Mouse (Mus musculus) liver, embryonic 15.5 days (tissue): ENCODE data around the gene Ctc1. TPM values are rescaled to one million over a fixed set of nuclear protein-coding genes. Genes with fewer than 3 reads are reported as not detected.

Experiments
- ATAC-seq: fragments of 200-750 bp; cut with Nextera tagmentation; 2 replicates; pipeline ENCODE4 v1.8.0; 2017; ENCODE audit warnings: moderate number of reproducible peaks, mild to moderate bottlenecking, moderate library complexity; ENCODE audit not compliant: insufficient read depth
- H3K27ac ChIP-seq: fragments of 300-500 bp; sonication (generic); replicated peaks from 2 replicates; pipeline ENCODE4 v1.5.1; 2015; ENCODE audit warnings: mild to moderate bottlenecking, inconsistent platforms
- H3K27me3 ChIP-seq: fragments of 300-500 bp; sonication (generic); 2 replicates; pipeline ENCODE4 v1.6.1; 2015; ENCODE audit warnings: mild to moderate bottlenecking, inconsistent platforms
- H3K36me3 ChIP-seq: fragments of 300-500 bp; sonication (generic); replicated peaks from 2 replicates; pipeline ENCODE4 v1.6.1; 2015; ENCODE audit warnings: moderate library complexity, mild to moderate bottlenecking, inconsistent platforms
- H3K4me1 ChIP-seq: fragments of 300-500 bp; sonication (generic); replicated peaks from 2 replicates; pipeline ENCODE4 v1.6.1; 2015; ENCODE audit warnings: inconsistent platforms
- H3K4me2 ChIP-seq: fragments of 300-500 bp; sonication (generic); 2 replicates; pipeline ENCODE4 v1.6.1; 2015; ENCODE audit warnings: moderate library complexity, mild to moderate bottlenecking, inconsistent platforms
- H3K4me3 ChIP-seq: fragments of 300-500 bp; sonication (generic); replicated peaks from 2 replicates; pipeline ENCODE4 v1.5.1; 2015; ENCODE audit warnings: mild to moderate bottlenecking, inconsistent platforms
- H3K9ac ChIP-seq: fragments of 300-500 bp; sonication (generic); 2 replicates; pipeline ENCODE4 v1.6.1; 2015; ENCODE audit warnings: moderate library complexity, mild to moderate bottlenecking, inconsistent platforms
- H3K9me3 ChIP-seq: fragments of 300-500 bp; sonication (generic); replicated peaks from 2 replicates; pipeline ENCODE4 v1.6.1; 2016; ENCODE audit warnings: inconsistent platforms
- WGBS: fragments of 180-500 bp; shearing (Covaris S2); methylation state at CpG from one replicate; pipeline ENCODE4 v1.1.7; 2015; ENCODE audit warnings: mixed read lengths; ENCODE audit not compliant: insufficient replicate concordance; 5-methylcytosine and 5-hydroxymethylcytosine counted together
- polyA plus RNA-seq: library from polyadenylated mRNA; unstranded; fragments of >200 nt; fragmentation: Nextera tagmentation; extraction: Ambion mirVana; gene quantifications from 2 replicates; pipeline ENCODE4 v1.2.1, GENCODE M21; 2015

The Ctc1 gene
- polyA plus RNA-seq, 1 experiment from 2014 or later = 20.9 TPM

DNA sequence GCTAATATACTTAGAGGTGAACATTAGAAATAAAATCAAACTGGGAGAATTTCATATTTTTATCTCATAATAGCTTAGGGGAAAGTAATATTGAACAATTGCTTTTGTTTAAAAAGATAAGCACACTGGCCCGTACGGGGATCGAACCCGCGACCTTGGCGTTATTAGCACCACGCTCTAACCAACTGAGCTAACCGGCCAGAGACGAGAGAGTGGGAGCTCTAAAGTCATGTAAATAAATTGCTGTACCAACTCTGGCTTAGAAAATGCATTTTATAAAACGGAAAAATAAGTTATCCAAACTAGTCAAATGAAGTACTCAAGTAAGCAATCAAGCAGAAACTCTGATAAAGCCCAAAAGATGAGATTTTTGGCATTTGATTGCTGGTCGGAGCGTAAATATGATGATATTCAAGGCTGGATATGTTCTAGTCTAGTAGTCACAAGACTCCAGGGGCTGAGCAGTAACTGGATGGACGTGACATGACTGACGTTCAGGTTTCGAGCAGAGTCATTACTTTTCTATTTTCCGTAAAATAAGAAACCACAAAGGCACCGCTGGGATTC lies 46.6 kb downstream of the Ctc1 start:
- Histone ChIP-seq H3K27ac (peak overlapping the region; percentile 90), H3K9ac (peak overlapping the region; percentile 40; the same call in 1 of the 2 replicates), H3K9me3 (no peaks in the 10 kb centered on the region), H3K4me2 (peak overlapping the region; percentile 99), H3K4me3 (peak overlapping the region; percentile 67), H3K36me3 (no peaks in the 10 kb centered on the region), H3K4me1 (peaks cover 69% of the 10 kb centered on the region), H3K27me3 (no peaks in the 10 kb centered on the region)
- under 1% methylated on average over 17 of the region's 17 CpGs for WGBS
- no peak for ATAC-seq

DNA sequence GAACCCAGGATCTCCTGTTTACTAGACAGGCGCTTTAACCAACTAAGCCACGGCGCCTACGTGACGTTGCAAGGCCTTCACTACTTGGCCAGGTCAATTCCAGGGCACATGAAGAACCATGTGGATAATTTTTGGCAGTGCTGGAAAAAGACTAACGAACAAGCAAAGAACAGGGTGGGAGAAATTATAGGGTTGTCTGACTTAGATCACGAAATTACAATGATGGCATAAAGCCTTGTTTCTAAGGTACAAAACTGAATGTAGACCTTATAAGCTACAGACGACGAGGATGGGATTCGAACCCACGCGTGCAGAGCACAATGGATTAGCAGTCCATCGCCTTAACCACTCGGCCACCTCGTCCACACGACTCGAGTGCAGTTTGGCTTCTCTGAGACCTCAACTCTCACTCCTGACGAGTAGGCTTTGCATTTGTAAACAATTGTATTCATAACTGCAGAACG lies 47.1 kb downstream of the Ctc1 start:
- peak; percentile 61 for ATAC-seq
- Histone ChIP-seq H3K4me3 (peak overlapping the region; percentile 67), H3K27me3 (no peaks in the 10 kb centered on the region), H3K4me1 (peaks cover 72% of the 10 kb centered on the region), H3K36me3 (no peaks in the 10 kb centered on the region), H3K27ac (peak overlapping the region; percentile 90), H3K4me2 (peak overlapping the region; percentile 99), H3K9ac (peak overlapping the region; percentile 74), H3K9me3 (no peaks in the 10 kb centered on the region)
- under 1% methylated on average over 19 of the region's 19 CpGs for WGBS

GRCm38 (mm10) chr11:69063413-69064201 lies 47.9 kb downstream of the Ctc1 start:
- H3K27ac ChIP-seq = peak overlapping the region; percentile 90
- peak overlapping the region; percentile 99 for H3K4me2 ChIP-seq
- H3K27me3 ChIP-seq = no peaks in the 10 kb centered on the region
- H3K36me3 ChIP-seq = no peaks in the 10 kb centered on the region
- H3K4me3 ChIP-seq = peak overlapping the region; percentile 67
- peak overlapping the region; percentile 74 for H3K9ac ChIP-seq
- 1% methylated on average over 31 of the region's 31 CpGs for WGBS
- no peaks in the 10 kb centered on the region for H3K9me3 ChIP-seq
- ATAC-seq = peak; percentile 17; the same call in 1 of the 2 replicates
- peaks cover 65% of the 10 kb centered on the region for H3K4me1 ChIP-seq

- peaks cover 66% of the 10 kb centered on the region for H3K4me1 ChIP-seq
- peak overlapping the region; percentile 67 for H3K4me3 ChIP-seq
- no peaks in the 10 kb centered on the region for H3K36me3 ChIP-seq
- no peak for ATAC-seq
- peak overlapping the region; percentile 56 for H3K27ac ChIP-seq
- WGBS = 62% methylated on average over 9 of the region's 9 CpGs
- H3K4me2 ChIP-seq = peak overlapping the region; percentile 99
- peak overlapping the region; percentile 74; the same call in 1 of the 2 replicates for H3K9ac ChIP-seq
- H3K9me3 ChIP-seq = no peaks in the 10 kb centered on the region
- H3K27me3 ChIP-seq = no peaks in the 10 kb centered on the region
Observed at GRCm38 (mm10) chr11:69064259-69065133, 48.8 kb downstream of the Ctc1 start.

DNA sequence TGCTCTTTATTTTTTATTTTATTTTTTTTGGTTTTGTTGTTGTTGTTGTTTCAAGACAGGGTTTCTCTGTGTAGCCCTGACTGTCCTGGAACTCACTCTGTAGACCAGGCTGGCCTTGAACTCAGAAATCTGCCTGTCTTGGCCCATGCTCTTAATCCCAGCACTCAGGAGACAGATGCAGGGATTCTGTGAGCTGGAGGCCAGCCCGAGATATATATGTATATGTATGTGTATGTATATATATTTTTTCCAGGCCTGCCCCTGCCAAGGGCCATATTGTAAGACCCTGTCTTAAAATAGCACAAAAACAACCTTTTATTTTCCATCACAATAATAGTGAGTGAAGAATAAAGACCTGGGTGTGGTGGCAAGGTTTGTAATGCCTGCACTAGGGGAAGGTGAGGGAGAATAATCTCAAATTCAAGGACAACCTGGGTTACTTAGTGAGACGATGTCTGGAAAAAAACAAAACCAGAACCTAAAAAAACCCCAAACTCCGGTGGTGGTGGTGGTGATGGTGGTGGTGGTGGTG lies 49.7 kb downstream of the Ctc1 start:
- no peaks in the 10 kb centered on the region for H3K9me3 ChIP-seq
- H3K27ac ChIP-seq = no peak overlapping the region
- peak overlapping the region; percentile 87 for H3K4me2 ChIP-seq
- H3K9ac ChIP-seq = 0 out of 2 replicates have a peak overlapping the region, but pooled peaks have one; percentile 56
- no peaks in the 10 kb centered on the region for H3K36me3 ChIP-seq
- peaks cover 70% of the 10 kb centered on the region for H3K4me1 ChIP-seq
- 65% methylated on average over 3 of the region's 3 CpGs for WGBS
- ATAC-seq = no peak
- no peak overlapping the region; the same call in 1 of the 2 replicates for H3K4me3 ChIP-seq
- no peaks in the 10 kb centered on the region for H3K27me3 ChIP-seq

DNA sequence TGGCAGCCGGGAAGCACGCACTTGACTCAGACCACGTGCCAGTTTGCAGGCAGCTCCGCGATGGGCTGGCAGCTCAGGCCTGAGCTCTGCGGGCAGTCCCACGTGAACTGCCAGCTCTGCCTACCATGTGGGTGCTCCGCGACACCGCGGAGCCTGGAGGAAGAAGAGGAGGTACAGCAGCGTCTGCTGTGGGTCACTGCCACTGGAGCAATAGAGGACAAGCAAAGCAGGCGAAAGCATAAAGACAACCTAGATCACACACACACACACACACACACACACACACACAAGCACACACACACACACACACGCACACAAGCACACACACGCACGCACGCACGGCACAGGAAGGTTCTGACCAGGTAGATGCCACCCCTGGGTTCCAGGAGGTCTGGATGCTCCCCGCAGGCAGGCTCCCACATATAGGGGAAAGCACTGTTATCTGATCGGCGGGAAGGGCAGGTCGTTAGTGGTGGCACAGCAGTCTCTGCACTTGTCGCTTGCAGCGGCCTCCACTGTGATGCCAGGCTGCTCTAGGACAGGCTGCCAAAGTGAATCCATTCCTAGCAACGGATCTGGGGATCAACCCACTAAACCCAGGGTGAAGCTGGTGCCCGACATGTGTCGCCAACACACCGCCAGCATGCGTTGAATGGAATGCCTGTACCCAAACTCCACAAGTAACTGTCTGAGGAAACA lies 50.6 kb downstream of the Ctc1 start:
- Histone ChIP-seq H3K4me3 (peak overlapping the region; percentile 57), H3K27ac (peak overlapping the region; percentile 66), H3K27me3 (no peaks in the 10 kb centered on the region), H3K9me3 (no peaks in the 10 kb centered on the region), H3K36me3 (no peaks in the 10 kb centered on the region), H3K4me2 (peak overlapping the region; percentile 87), H3K9ac (peak overlapping the region; percentile 56), H3K4me1 (peaks cover 68% of the 10 kb centered on the region)
- WGBS = 3% methylated on average over 29 of the region's 29 CpGs
- 0 out of 2 replicates have a peak, but pooled peaks have one; percentile 16 for ATAC-seq

GRCm38 (mm10) chr11:69066956-69067355 lies 51.2 kb downstream of the Ctc1 start:
- no peaks in the 10 kb centered on the region for H3K36me3 ChIP-seq
- peak overlapping the region; percentile 87 for H3K4me2 ChIP-seq
- H3K27me3 ChIP-seq = no peaks in the 10 kb centered on the region
- 12% methylated on average over 8 of the region's 8 CpGs for WGBS
- ATAC-seq = no peak
- peak overlapping the region; percentile 56 for H3K9ac ChIP-seq
- peaks cover 70% of the 10 kb centered on the region for H3K4me1 ChIP-seq
- H3K9me3 ChIP-seq = no peaks in the 10 kb centered on the region
- peak overlapping the region; percentile 57 for H3K4me3 ChIP-seq
- peak overlapping the region; percentile 66; the same call in 1 of the 2 replicates for H3K27ac ChIP-seq

- no peak for ATAC-seq
- H3K4me1 ChIP-seq = peaks cover 73% of the 10 kb centered on the region
Observed at GRCm38 (mm10) chr11:69067601-69068000, 51.9 kb downstream of the Ctc1 start.

DNA sequence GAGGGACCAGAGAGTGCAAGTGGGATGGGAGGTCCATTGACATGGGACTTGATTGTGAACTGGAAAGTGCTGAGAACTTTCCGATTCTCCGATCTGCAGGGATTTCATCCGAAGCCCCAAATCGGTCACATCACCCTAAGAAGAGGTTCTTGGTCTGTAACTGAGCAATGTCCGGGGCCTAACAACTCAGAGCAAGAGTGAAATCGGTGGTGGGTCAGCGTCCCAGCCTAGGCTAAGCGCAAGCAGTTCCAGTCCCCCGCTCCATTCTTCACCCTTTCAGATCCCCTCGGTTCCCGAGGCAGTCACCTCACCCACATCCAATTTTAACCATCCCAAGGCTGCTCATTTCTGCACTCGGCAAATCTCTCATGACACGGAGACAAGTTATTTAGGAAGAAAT lies 54.4 kb downstream of the Ctc1 start:
- H3K27ac ChIP-seq = peak overlapping the region; percentile 87
- H3K4me3 ChIP-seq = peak overlapping the region; percentile 75
- H3K27me3 ChIP-seq = no peaks in the 10 kb centered on the region
- peak overlapping the region; percentile 91 for H3K4me2 ChIP-seq
- ATAC-seq = no peak
- peaks cover 78% of the 10 kb centered on the region for H3K4me1 ChIP-seq
- no peaks in the 10 kb centered on the region for H3K9me3 ChIP-seq
- H3K36me3 ChIP-seq = no peaks in the 10 kb centered on the region
- H3K9ac ChIP-seq = peak overlapping the region; percentile 81
- 2% methylated on average over 13 of the region's 13 CpGs for WGBS

More at GRCm38 (mm10) chr11:69067601-69068000, 51.9 kb downstream of the Ctc1 start:
- no peak overlapping the region for H3K4me2 ChIP-seq
- H3K36me3 ChIP-seq = no peaks in the 10 kb centered on the region
- H3K9ac ChIP-seq = no peak overlapping the region
- 52% methylated on average over 6 of the region's 6 CpGs for WGBS
- no peaks in the 10 kb centered on the region for H3K9me3 ChIP-seq
- H3K27ac ChIP-seq = no peak overlapping the region
- H3K4me3 ChIP-seq = no peak overlapping the region
- H3K27me3 ChIP-seq = no peaks in the 10 kb centered on the region

GRCm38 (mm10) chr11:69070590-69071222 lies 55.0 kb downstream of the Ctc1 start, which contains the start of gene Tmem107:
Tmem107 (plus strand) TSS chr11:69070806.
- peak; percentile 79 for ATAC-seq
- peak within 1 kb of the TSS; percentile 91 for H3K4me2 ChIP-seq
- H3K4me3 ChIP-seq = peak within 1 kb of the TSS; percentile 75
- no peaks in the 10 kb centered on the region for H3K9me3 ChIP-seq
- under 1% methylated on average over 47 of the region's 47 CpGs for WGBS
- no peaks in the 10 kb centered on the region for H3K36me3 ChIP-seq
- peak within 1 kb of the TSS; percentile 81 for H3K9ac ChIP-seq
- H3K4me1 ChIP-seq = peaks cover 77% of the 10 kb centered on the region
- peak within 1 kb of the TSS; percentile 87 for H3K27ac ChIP-seq
- H3K27me3 ChIP-seq = no peaks in the 10 kb centered on the region
